Mouse (Mus musculus) lung, embryonic 14.5 days (tissue): ENCODE data around the gene 1110051M20Rik. TPM values are rescaled to one million over a fixed set of nuclear protein-coding genes. Genes with fewer than 3 reads are reported as not detected.
A peak's percentile ranks its signal among the peaks of the same experiment; 100 is the strongest.
"Not testable (repeated sequence)": the region's sequence is repeated elsewhere in the genome, so short reads cannot be mapped to it uniquely, and the experiment has no call there.

Source experiments
- ATAC-seq: fragments of 200-750 bp; cut with Nextera tagmentation; 2 replicates; pipeline ENCODE4 v1.8.0; 2017; ENCODE audit warnings: mild to moderate bottlenecking, moderate TSS enrichment, moderate library complexity; ENCODE audit not compliant: insufficient read depth
- DNase-seq: peaks from one replicate; pipeline ENCODE4 v3.0.0-alpha.2; 2015
- H3K27ac ChIP-seq: fragments of 300-500 bp; sonication (generic); 2 replicates; pipeline ENCODE4 v1.5.1; 2014; ENCODE audit warnings: low read depth, mild to moderate bottlenecking, moderate library complexity
- H3K27me3 ChIP-seq: fragments of 300-500 bp; sonication (generic); 2 replicates; pipeline ENCODE4 v1.6.1; 2014; ENCODE audit warnings: low read length, control low read depth; ENCODE audit not compliant: insufficient read depth
- H3K36me3 ChIP-seq: fragments of 300-500 bp; sonication (generic); 2 replicates; pipeline ENCODE4 v1.6.1; 2014; ENCODE audit warnings: control low read depth; ENCODE audit not compliant: insufficient read depth
- H3K4me1 ChIP-seq: fragments of 300-500 bp; sonication (generic); 2 replicates; pipeline ENCODE4 v1.6.1; 2014; ENCODE audit warnings: antibody characterized with exemption, control low read depth; ENCODE audit not compliant: insufficient read depth
- H3K4me2 ChIP-seq: fragments of 300-500 bp; sonication (generic); 2 replicates; pipeline ENCODE4 v1.6.1; 2014; ENCODE audit warnings: mild to moderate bottlenecking
- H3K4me3 ChIP-seq: fragments of 300-500 bp; sonication (generic); 2 replicates; pipeline ENCODE4 v1.5.1; 2014; ENCODE audit warnings: low read depth, low read length
- H3K9ac ChIP-seq: fragments of 300-500 bp; sonication (generic); 2 replicates; pipeline ENCODE4 v1.6.1; 2014
- H3K9me3 ChIP-seq: fragments of 300-500 bp; sonication (generic); 2 replicates; pipeline ENCODE4 v1.6.1; 2016; ENCODE audit warnings: low read depth, low read length, control low read depth
- CTCF ChIP-seq: IDR thresholded peaks from 2 replicates; pipeline ENCODE4 v1.5.1; 2016; ENCODE audit warnings: antibody characterized with exemption, low read depth
- WGBS: fragments of 180-500 bp; shearing (Covaris S2); extraction: QIAGEN DNeasy Blood & Tissue Kit; methylation state at CpG from one replicate; pipeline ENCODE4 v1.1.7; 2014; 5-methylcytosine and 5-hydroxymethylcytosine counted together
- microRNA-seq: library from miRNA; unstranded; fragments of <30 nt; microRNA quantifications from one replicate; pipeline ENCODE4, GENCODE M21; 2016; ENCODE audit warnings: borderline number of aligned reads
- polyA plus RNA-seq: library from polyadenylated mRNA; unstranded; fragments of >200 nt; fragmentation: Nextera tagmentation; extraction: Ambion mirVana; gene quantifications from 2 replicates; pipeline ENCODE4 v1.2.1, GENCODE M21; 2014

1110051M20Rik gene
- polyA plus RNA-seq, 1 experiment from 2014 or later: 73.4 TPM

DNA sequence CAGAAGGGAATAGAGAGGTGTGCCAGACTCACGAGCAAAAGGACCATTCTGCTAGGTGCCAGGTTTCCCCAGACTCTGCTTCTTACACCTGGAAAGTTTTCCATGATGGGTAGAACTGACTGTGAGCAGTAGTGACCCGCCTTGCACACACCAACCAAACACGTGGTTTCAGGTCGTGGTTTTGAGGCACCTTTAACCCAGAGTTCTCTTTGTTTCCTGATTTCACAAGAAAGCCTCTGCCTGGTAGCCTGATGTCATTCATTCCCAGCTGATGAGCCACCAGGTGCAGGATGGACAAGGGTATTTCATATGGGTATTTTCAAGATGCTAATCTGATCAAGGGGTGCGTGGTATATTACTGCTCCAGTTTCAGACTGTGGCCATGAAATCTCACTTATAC is 202.0 kb downstream of the 1110051M20Rik start:
- no peaks in the 10 kb centered on the region for H3K27me3 ChIP-seq
- no peak overlapping the region for H3K9ac ChIP-seq
- H3K4me2 ChIP-seq: no peak overlapping the region
- H3K36me3 ChIP-seq: no peaks in the 10 kb centered on the region
- ATAC-seq (no peak), DNase-seq (no peak)
- no peak overlapping the region for H3K4me3 ChIP-seq
- 57% methylated on average over 5 of the region's 5 CpGs for WGBS
- H3K27ac ChIP-seq: no peak overlapping the region
- no peaks in the 10 kb centered on the region for H3K9me3 ChIP-seq
- H3K4me1 ChIP-seq: no peaks in the 10 kb centered on the region
- no peak for TF ChIP-seq CTCF

DNA sequence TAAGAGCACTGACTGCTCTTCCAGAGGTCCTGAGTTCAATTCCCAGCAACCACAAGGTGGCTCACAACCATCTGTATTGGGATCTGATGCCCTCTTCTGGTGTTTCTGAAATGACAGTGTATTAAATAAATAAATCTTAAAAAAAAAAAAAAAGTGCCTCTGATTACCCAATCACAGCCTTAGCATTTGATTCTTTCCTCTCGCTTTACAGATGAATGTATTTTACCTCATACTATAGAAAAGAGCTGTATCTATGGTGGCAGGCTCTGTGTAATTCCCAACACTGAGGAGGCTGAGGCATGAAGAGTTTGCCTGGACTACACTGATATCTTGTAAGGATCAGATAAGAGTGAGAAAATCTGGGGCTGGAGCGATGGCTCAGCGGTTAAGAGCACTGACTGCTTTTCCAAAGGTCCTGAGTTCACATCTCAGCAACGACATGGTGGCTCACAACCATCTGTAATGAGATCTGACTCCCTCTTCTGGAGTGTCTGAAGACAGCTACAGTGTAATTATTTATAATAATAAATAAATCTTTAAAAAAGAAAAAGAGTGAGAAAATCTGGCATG is 206.9 kb downstream of the 1110051M20Rik start:
- ATAC-seq: peak; percentile 38
- Histone ChIP-seq H3K4me2 (peak overlapping the region; percentile 91), H3K27ac (peak overlapping the region; percentile 88), H3K9ac (0 out of 2 replicates have a peak overlapping the region, but pooled peaks have one; percentile 45), H3K4me3 (peak overlapping the region; percentile 68)
- peak; percentile 45 for DNase-seq
- H3K9me3 ChIP-seq, H3K4me1 ChIP-seq, H3K36me3 ChIP-seq, H3K27me3 ChIP-seq: not testable (repeated sequence)
- WGBS: 10% methylated on average over 4 of the region's 4 CpGs
- TF ChIP-seq CTCF: 0 out of 2 replicates have a peak, but pooled peaks have one; percentile 40

DNA sequence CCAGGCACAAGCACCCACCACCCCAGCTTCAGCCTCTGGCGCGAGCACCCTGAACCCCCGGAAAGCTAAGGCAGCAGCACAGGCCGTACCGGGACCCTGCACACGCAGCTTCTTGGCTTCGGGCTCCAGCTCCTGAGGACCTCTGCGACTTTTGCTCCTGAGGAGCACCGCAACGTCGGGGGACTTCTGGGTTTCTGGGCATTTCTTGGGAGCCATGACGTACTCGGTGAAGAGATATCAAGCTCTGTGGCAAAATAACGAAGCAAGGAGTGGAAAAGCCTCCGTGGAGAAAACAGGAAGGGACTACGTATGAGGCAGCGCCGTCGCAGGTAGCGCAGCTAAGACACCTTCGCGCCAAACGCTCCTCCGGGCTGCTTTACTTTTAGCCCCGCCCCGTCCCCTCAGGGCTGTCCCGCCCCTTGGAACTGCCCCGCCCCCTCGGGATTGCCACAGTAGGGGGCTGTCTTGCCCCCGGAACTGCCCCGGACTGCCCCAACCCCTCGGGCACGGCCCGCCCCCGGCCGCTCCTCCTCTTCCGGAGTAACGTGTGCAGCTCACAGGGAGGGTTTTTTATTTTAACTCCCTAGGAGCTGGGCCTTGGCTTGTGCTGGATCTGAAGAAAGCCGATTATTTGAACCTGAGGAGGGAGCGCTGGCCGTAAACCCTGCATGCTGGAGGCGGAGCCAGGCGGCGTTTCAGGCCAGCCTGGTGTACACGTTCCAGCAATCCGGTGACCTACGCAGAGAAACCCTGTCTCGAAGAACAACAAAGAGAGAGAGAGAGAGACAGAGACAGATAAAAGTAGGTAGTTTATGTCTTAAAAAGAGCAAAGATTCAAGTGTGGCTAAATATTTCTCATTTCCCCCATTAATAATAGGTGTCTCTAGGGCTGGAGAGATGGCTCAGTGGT is 207.6 kb downstream of the 1110051M20Rik start, which contains the start of gene Ddb2:
Gene Ddb2 (minus strand): TSS at position 382 of the 910 bp plus-strand sequence.
- Histone ChIP-seq H3K9me3 (no peaks in the 10 kb centered on the region), H3K36me3 (no peaks in the 10 kb centered on the region), H3K27me3 (no peaks in the 10 kb centered on the region), H3K9ac (peak within 1 kb of the TSS; percentile 74), H3K4me3 (peak within 1 kb of the TSS; percentile 68), H3K27ac (peak within 1 kb of the TSS; percentile 88), H3K4me2 (peak within 1 kb of the TSS; percentile 91), H3K4me1 (no peaks in the 10 kb centered on the region)
- TF ChIP-seq CTCF: no peak
- WGBS: under 1% methylated on average over 48 of the region's 48 CpGs
- ATAC-seq (peak; percentile 99), DNase-seq (peak; percentile 97)

DNA sequence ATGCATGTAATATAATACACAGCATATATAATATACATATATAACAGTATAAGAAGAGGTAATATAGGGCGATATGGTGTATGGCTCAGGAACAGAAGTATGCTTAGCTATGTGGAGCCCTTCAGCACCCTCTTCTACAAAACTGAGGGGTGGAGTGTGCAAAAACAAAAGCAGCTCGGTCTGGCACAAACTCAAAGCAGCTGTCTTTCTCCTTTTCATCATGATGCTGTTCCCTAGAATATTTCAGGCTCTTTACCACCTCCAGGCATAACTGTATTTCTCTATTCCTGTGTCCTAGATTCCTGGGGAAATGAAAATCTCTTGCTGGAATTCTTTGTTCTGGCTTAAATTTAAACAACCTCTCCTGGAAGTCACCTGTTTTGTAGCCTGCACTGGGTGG is 214.8 kb downstream of the 1110051M20Rik start:
- no peaks in the 10 kb centered on the region for H3K27me3 ChIP-seq
- H3K4me1 ChIP-seq: no peaks in the 10 kb centered on the region
- H3K9ac ChIP-seq: no peak overlapping the region
- ATAC-seq: no peak
- no peak for TF ChIP-seq CTCF
- H3K36me3 ChIP-seq: no peaks in the 10 kb centered on the region
- no peaks in the 10 kb centered on the region for H3K9me3 ChIP-seq
- DNase-seq: no peak
- WGBS: 76% methylated on average over 2 of the region's 2 CpGs
- H3K4me2 ChIP-seq: no peak overlapping the region
- H3K4me3 ChIP-seq: no peak overlapping the region
- no peak overlapping the region for H3K27ac ChIP-seq

Small RNAs within 50 kb of the gene (microRNA-seq; reads per million reads assigned to microRNA genes)
- gene Gm22071: not detected

Other genes with a start within 250 kb of the 1110051M20Rik start
- gene Nr1h3, start 241.9 kb downstream of the 1110051M20Rik start, polyA plus RNA-seq: 14.2 and 15.7 TPM in 2 replicates
- gene Acp2, start 241.8 kb downstream of the 1110051M20Rik start, polyA plus RNA-seq: 33.8 and 34.3 TPM in 2 replicates
- gene Ddb2, start 207.7 kb downstream of the 1110051M20Rik start, polyA plus RNA-seq: 14.6 and 17.3 TPM in 2 replicates
- gene Pacsin3, start 188.8 kb downstream of the 1110051M20Rik start, polyA plus RNA-seq: 41.2 and 46.9 TPM in 2 replicates
- gene Arfgap2, start 179.7 kb downstream of the 1110051M20Rik start, polyA plus RNA-seq: 81.1 and 81.2 TPM in 2 replicates
- 7.6 TPM in 2 replicates for gene Lrp4, start 12.8 kb upstream of the 1110051M20Rik start, polyA plus RNA-seq
- 96.3 and 106 TPM in 2 replicates for gene Ckap5, start 82.1 kb upstream of the 1110051M20Rik start, polyA plus RNA-seq
- 0.09 TPM in 1 of 2 replicates, not detected in the other for gene F2, start 191.7 kb upstream of the 1110051M20Rik start, polyA plus RNA-seq
- 6.1 and 7.0 TPM in 2 replicates for gene Zfp408, start 205.1 kb upstream of the 1110051M20Rik start, polyA plus RNA-seq
- gene Arhgap1, start 205.2 kb upstream of the 1110051M20Rik start, polyA plus RNA-seq: 125 and 132 TPM in 2 replicates